Mouse (Mus musculus): ENCODE measurements around the gene Hspb9.

- no peak for TF ChIP-seq CTCF (conservative IDR thresholded peaks at IDR 0.05; ENCODE audit: low read length)
- no peak for TF ChIP-seq POU5F1 (IDR thresholded peaks at IDR 0.05; ENCODE audit: borderline replicate concordance, low read length)
- TF ChIP-seq NANOG (IDR thresholded peaks at IDR 0.05; ENCODE audit: borderline replicate concordance, low read length) = no peak
Measured at GRCm38 (mm10) chr11:100762831-100763230, 49.2 kb downstream of the Hspb9 start, which contains the start of gene Hcrt.
